Mouse (Mus musculus) mouse embryonic stem cell (cell line): ENCODE results near the gene Gm595.

Experiments used
- in situ Hi-C, 2 experiments: fragments of 300-500 bp; cut with MboI; formaldehyde crosslinking; loops; 1 replicate in 1 of 2; 3 replicates in 1 of 2; pipeline ENCODE4 v1.14.3; 2019 to 2020; ENCODE audit warnings: low sequenced_read_pairs in 2 of 2, low pct_unique_long_range_greater_than_20kb in 1 of 2, mixed read lengths in 1 of 2; ENCODE audit not compliant: unreplicated experiment in 1 of 2

The Gm595 gene

GRCm38 (mm10) chrX:48877613-48878012 is at the start of gene Gm595:
TSS of gene Gm595 (minus strand) at chrX:48877713.
- in situ Hi-C loops, result no loop called here

DNA sequence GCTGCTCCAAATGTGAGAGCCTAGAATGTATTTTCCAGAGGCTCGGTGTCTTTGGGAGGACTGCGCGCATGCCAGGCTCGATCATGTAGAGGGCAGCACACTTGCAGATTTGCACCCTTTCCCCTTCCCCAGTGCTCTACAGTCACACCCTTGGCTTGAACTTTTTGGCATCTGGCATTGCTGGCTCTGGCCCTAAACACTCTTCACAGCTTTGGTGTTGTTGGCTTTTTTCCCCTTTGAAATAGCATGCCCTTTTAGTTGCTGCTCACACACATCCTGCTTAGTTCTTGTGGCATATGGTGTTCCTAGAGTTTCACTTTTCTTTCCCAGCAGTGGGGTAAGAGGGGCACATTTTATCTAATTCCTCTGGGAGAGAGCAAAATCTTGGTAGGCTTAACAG is 30.9 kb upstream of the Gm595 start:
- in situ Hi-C loops, result loop anchor here (25.0 kb wide), 2 partner anchors 379 to 404 kb away; partner anchors contain the start of gene Enox2 (in 1 of the 2)

DNA sequence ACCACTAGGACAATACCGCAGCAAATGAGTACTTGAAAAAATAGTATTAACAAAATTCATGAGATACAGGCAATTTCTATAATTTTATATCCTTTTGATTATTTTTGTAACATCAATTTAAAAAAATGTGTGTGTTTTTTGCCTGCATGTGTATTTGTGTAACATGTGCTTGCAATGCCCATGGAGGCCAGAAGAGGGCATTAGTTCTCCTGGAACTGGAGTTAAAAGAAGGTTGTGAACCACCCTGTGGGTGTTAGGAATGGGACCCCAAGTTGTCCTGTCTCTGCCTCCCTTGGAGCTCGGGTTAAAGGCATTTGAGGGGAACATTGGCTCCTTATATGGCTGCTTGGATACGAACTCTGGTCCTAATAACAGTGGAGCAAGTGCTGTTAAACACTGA is 26.2 kb upstream of the Gm595 start:
- in situ Hi-C loops, result loop anchor here (25.0 kb wide), 2 partner anchors 384 to 409 kb away; partner anchors contain the start of gene Enox2 (in 1 of the 2)

GRCm38 (mm10) chrX:48899555-48899954 is 22.0 kb upstream of the Gm595 start:
- in situ Hi-C loops, result no loop called here

GRCm38 (mm10) chrX:48896803-48897202 is 19.3 kb upstream of the Gm595 start:
- in situ Hi-C loops, result no loop called here

- in situ Hi-C loops, result no loop called here
Observed at GRCm38 (mm10) chrX:48893946-48894345, 16.4 kb upstream of the Gm595 start.

- in situ Hi-C loops, result no loop called here
Observed at GRCm38 (mm10) chrX:48890259-48890658, 12.7 kb upstream of the Gm595 start.

DNA sequence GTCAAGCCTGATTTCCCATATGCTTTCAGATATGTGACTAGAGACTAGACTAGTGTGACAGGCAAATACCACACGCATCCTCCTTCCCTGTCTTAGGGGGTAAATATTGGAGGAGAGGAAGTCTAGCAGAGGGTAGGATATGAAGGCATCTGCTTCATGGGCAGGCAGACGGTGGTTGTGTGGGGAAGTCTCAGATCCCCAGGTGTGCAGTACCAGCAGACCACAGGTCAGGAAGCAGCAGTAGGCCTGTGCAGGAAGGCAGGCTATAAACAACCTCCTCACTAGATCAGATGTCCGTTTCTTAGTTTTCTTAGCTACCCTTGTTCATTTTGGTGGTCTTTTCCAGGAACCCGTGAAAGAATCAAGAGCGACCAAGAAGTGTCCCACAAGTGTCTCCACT is 7.1 kb upstream of the Gm595 start:
- in situ Hi-C loops, result no loop called here
